Comparison of ENCODE assay signal across 28 mouse cellular contexts in the genomic region with DNA sequence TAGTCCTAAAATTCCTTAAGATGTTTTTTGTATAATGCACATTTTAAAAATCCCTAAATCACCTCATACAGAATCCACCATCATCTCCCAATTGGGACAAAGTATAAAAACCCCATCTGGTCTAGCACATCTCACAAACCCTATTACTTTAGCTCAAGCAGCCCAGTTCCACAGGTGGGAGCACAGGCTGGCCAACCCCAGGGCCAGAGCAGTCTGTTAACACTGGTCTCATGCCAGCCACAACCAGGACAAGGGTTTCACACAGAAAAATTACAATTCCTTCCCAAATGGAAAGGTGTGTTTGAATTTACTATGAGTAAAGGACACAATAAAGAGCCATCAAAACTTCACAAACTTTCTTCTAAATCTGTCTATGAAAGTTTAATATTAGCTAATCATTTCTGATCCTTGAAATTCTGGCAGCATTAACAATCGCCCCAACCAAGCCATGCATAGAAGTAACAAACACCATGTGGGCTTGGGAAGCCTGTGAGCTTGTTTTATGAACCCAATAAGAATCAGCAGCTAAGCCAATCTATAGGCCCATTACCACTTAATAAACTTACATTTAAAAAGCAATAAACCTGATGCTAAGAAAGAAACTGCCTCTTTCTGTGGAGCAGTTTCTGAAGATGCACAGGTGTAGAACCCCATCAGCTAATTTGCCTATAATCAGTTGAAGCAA.
"Had no signal": no experiment of that assay in that cellular context is flagged by ENCODE, and none has a peak within 500 bp of the region (broad histone marks: within the 10 kb centered on the region; RNA-seq: fewer than 3 reads in every experiment).

No protein-coding gene starts in this region.

- H3K9me3 ChIP-seq: hindbrain, embryonic 10.5 days; hindbrain, embryonic 13.5 days; hindbrain, embryonic 15.5 days; kidney, embryonic 15.5 days; liver, embryonic 15.5 days had no signal

- ATAC-seq: hindbrain, postnatal 0 days; intestine, embryonic 16.5 days; liver, postnatal 0 days had no signal

- H3K4me1 ChIP-seq: hindbrain, embryonic 10.5 days; hindbrain, embryonic 13.5 days; hindbrain, embryonic 15.5 days; kidney, embryonic 15.5 days; liver, embryonic 13.5 days; liver, embryonic 15.5 days had no signal

- DNase-seq: gastrocnemius, adult 2 months; gastrocnemius, postnatal 10 days; gastrocnemius, postnatal 25 days; heart, adult 2 months; heart, postnatal 10 days; heart, postnatal 4 days; kidney, adult 11 months; kidney, adult 2 months; kidney, adult 9 months; kidney, postnatal 14 days; kidney, postnatal 36 days; layer of hippocampus, adult 9-11 months; layer of hippocampus, postnatal 36 days; left cerebral cortex, postnatal 4 days; liver; liver, embryonic 13.5 days; liver, postnatal 0 days; lung, adult 2 months had no signal

- H3K27ac ChIP-seq: gastrocnemius, adult 2 months; heart, adult 2 months; hindbrain, embryonic 10.5 days; hindbrain, embryonic 13.5 days; hindbrain, embryonic 15.5 days; hindbrain, postnatal 0 days; kidney, embryonic 15.5 days; kidney, postnatal 0 days; liver, embryonic 13.5 days; liver, embryonic 15.5 days had no signal

- H3K36me3 ChIP-seq: hindbrain, embryonic 10.5 days; hindbrain, embryonic 13.5 days; hindbrain, embryonic 15.5 days; kidney, embryonic 15.5 days; liver, embryonic 13.5 days; liver, embryonic 15.5 days had no signal

- H3K27me3 ChIP-seq: hindbrain, embryonic 13.5 days; hindbrain, embryonic 15.5 days; kidney, embryonic 15.5 days; liver, embryonic 13.5 days; liver, embryonic 15.5 days had no signal

- H3K4me3 ChIP-seq: gastrocnemius, adult 2 months; heart, adult 2 months; hindbrain, embryonic 10.5 days; hindbrain, embryonic 13.5 days; hindbrain, embryonic 15.5 days; kidney, embryonic 15.5 days; liver, embryonic 13.5 days; liver, embryonic 15.5 days had no signal

- H3K9ac ChIP-seq: hindbrain, embryonic 13.5 days; hindbrain, embryonic 15.5 days; kidney, embryonic 15.5 days; liver, embryonic 13.5 days; liver, embryonic 15.5 days; liver, postnatal 0 days had no signal

- H3K4me2 ChIP-seq: heart, embryonic 11.5 days; hindbrain, embryonic 13.5 days; hindbrain, embryonic 15.5 days; kidney, embryonic 15.5 days; liver, embryonic 11.5 days; liver, embryonic 13.5 days; liver, embryonic 15.5 days had no signal
